Mouse (Mus musculus): Measurements from ENCODE around the gene Zcwpw1. TPM values are rescaled to one million over a fixed set of nuclear protein-coding genes. Genes with fewer than 3 reads are reported as not detected.
"Not testable (repeated sequence)": the region's sequence is repeated elsewhere in the genome, so short reads cannot be mapped to it uniquely, and the experiment has no call there.

Zcwpw1 gene
- polyA plus RNA-seq, 1 experiment from 2014 or later: 24.4 TPM

DNA sequence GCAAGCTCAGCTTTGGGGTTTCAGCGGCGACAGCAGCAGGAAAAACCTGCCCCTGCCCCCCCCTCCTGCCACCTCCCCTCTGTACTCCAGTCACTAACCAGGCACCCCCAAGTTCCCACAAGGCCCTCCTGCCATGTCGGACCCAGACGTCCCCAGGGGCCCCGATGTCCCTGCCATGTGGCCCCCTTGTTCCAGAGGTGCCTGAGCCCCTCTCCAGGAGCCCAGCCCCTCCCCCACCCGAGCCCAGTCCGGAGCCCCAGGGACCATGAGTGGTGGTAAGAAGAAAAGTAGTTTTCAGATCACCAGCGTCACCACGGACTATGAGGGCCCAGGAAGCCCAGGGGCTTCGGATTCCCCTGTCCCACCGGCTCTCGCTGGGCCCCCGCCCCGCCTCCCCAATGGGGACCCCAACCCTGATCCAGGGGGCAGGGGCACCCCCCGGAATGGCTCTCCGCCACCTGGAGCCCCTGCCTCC lies 40.7 kb upstream of the Zcwpw1 start:
- Histone ChIP-seq H3K9ac (peak overlapping the region; percentile 70), H3K36me3 (peaks cover 13% of the 10 kb centered on the region), H3K4me3 (peak overlapping the region; percentile 75), H3K27me3 (no peaks in the 10 kb centered on the region), H3K27ac (peak overlapping the region; percentile 98), H3K4me2 (peak overlapping the region; percentile 90), H3K9me3 (no peaks in the 10 kb centered on the region), H3K4me1 (peaks cover 41% of the 10 kb centered on the region)
- 2% methylated on average over 16 of the region's 16 CpGs for WGBS
- no peak for ATAC-seq (ENCODE audit: insufficient number of reproducible peaks, low FRiP score, low TSS enrichment, low read depth)

- Histone ChIP-seq H3K4me1 (peaks cover 41% of the 10 kb centered on the region), H3K27ac (peak overlapping the region; percentile 98), H3K4me3 (peak overlapping the region; percentile 75), H3K9me3 (no peaks in the 10 kb centered on the region), H3K4me2 (peak overlapping the region; percentile 90), H3K9ac (peak overlapping the region; percentile 70), H3K27me3 (no peaks in the 10 kb centered on the region), H3K36me3 (peaks cover 18% of the 10 kb centered on the region)
- WGBS: 2% methylated on average over 26 of the region's 26 CpGs
- ATAC-seq (ENCODE audit: insufficient number of reproducible peaks, low FRiP score, low TSS enrichment, low read depth): no peak
Measured at GRCm38 (mm10) chr5:137747326-137747961, 40.2 kb upstream of the Zcwpw1 start.

GRCm38 (mm10) chr5:137748130-137748770 lies 39.3 kb upstream of the Zcwpw1 start:
- Histone ChIP-seq H3K9me3 (no peaks in the 10 kb centered on the region), H3K4me2 (peak overlapping the region; percentile 90), H3K36me3 (peaks cover 25% of the 10 kb centered on the region), H3K27ac (peak overlapping the region; percentile 98), H3K9ac (no peak overlapping the region), H3K4me3 (peak overlapping the region; percentile 75), H3K4me1 (peaks cover 41% of the 10 kb centered on the region), H3K27me3 (no peaks in the 10 kb centered on the region)
- ATAC-seq (ENCODE audit: insufficient number of reproducible peaks, low FRiP score, low TSS enrichment, low read depth): no peak
- 17% methylated on average over 5 of the region's 5 CpGs for WGBS

DNA sequence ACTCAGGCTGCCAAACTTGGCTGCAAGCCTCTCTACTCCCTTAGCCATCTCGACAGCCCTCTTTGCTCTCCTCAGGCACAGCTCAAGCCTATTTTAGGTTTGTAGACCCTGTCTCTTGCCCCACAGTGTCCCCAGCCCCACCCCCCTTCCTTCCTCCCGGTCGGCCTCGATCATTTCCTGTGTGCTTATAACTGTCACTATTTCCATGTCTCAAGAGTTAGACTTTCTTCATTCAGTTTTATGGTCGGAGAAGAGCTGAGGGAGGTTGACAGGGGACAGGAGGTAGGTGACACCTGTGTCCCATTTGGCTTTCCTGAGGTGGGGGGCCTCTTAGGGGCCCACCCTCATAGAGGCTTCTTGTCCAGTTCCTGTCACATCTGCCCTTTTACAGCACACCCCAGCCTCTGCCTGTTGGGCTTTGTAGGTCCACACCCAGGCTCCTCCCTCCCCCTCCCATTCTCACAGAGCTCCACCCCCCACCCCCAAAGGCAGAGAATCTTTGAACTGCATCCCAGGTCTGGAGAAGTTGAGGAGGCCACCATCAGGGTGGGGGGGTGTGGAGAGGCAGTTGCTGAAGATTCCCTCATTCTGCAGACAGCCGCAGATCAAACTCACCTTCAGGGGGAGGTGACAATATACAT lies 38.3 kb upstream of the Zcwpw1 start:
- no peak for ATAC-seq (ENCODE audit: insufficient number of reproducible peaks, low FRiP score, low TSS enrichment, low read depth)
- peak overlapping the region; percentile 90 for H3K4me2 ChIP-seq
- WGBS: 30% methylated on average over 6 of the region's 6 CpGs
- peak overlapping the region; percentile 75 for H3K4me3 ChIP-seq
- H3K4me1 ChIP-seq: peaks cover 48% of the 10 kb centered on the region
- H3K9ac ChIP-seq: no peak overlapping the region
- H3K36me3 ChIP-seq: peaks cover 36% of the 10 kb centered on the region
- H3K9me3 ChIP-seq: no peaks in the 10 kb centered on the region
- peak overlapping the region; percentile 47 for H3K27ac ChIP-seq
- H3K27me3 ChIP-seq: no peaks in the 10 kb centered on the region

- not testable (repeated sequence) for H3K27ac ChIP-seq; H3K4me3 ChIP-seq; H3K4me2 ChIP-seq; H3K9me3 ChIP-seq; H3K27me3 ChIP-seq; ATAC-seq (ENCODE audit: insufficient number of reproducible peaks, low FRiP score, low TSS enrichment, low read depth); H3K9ac ChIP-seq
- peaks cover 36% of the 10 kb centered on the region for H3K36me3 ChIP-seq
- 96% methylated on average over 6 of the region's 8 CpGs for WGBS
- peaks cover 40% of the 10 kb centered on the region for H3K4me1 ChIP-seq
Measured at GRCm38 (mm10) chr5:137750212-137750611, 37.4 kb upstream of the Zcwpw1 start.

DNA sequence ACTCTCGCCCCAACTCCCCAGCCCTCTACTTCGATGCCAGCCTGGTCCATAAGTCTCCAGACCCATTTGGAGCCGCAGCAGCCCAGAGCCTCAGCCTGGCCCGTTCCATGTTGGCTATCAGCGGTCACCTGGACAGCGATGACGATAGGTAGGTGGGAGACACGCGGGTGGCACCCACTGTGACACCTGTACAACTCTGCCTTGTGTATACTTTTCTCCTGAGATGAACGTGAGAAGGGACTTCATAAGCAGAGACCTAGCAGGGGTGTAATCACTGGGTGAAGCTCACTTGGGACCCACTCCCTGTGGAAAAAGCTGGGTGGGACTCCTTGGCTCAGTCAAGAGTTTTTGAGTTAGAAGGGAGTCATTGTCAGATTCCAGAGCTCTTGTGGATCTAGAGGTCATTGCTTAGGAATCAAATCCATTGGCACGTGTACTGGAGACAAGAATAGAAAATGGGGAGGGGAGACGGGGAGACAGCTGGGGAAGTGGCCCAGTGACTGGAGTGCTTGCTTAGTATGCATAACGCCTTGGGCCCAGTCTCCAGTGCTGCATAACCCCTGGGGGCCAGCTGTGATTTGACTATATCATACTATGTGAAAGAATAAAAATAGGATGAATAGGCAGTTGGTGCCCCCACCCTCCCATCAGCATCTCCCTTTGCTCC lies 36.2 kb upstream of the Zcwpw1 start:
- H3K9ac ChIP-seq: no peak overlapping the region
- no peaks in the 10 kb centered on the region for H3K9me3 ChIP-seq
- no peak overlapping the region for H3K27ac ChIP-seq
- peaks cover 47% of the 10 kb centered on the region for H3K36me3 ChIP-seq
- no peak for ATAC-seq (ENCODE audit: insufficient number of reproducible peaks, low FRiP score, low TSS enrichment, low read depth)
- H3K4me2 ChIP-seq: no peak overlapping the region
- H3K4me3 ChIP-seq: no peak overlapping the region
- 92% methylated on average over 13 of the region's 13 CpGs for WGBS
- peaks cover 36% of the 10 kb centered on the region for H3K4me1 ChIP-seq
- H3K27me3 ChIP-seq: no peaks in the 10 kb centered on the region

- H3K27me3 ChIP-seq: no peaks in the 10 kb centered on the region
- ATAC-seq (ENCODE audit: insufficient number of reproducible peaks, low FRiP score, low TSS enrichment, low read depth): no peak
- 87% methylated on average over 6 of the region's 6 CpGs for WGBS
- no peak overlapping the region for H3K9ac ChIP-seq
- no peaks in the 10 kb centered on the region for H3K9me3 ChIP-seq
- H3K36me3 ChIP-seq: peaks cover 52% of the 10 kb centered on the region
- H3K4me3 ChIP-seq: no peak overlapping the region
- peaks cover 38% of the 10 kb centered on the region for H3K4me1 ChIP-seq
- no peak overlapping the region for H3K4me2 ChIP-seq
- no peak overlapping the region for H3K27ac ChIP-seq
Measured at GRCm38 (mm10) chr5:137751988-137752387, 35.6 kb upstream of the Zcwpw1 start.

GRCm38 (mm10) chr5:137753111-137753832 lies 34.3 kb upstream of the Zcwpw1 start:
- H3K36me3 ChIP-seq: peaks cover 60% of the 10 kb centered on the region

GRCm38 (mm10) chr5:137755425-137755824 lies 32.2 kb upstream of the Zcwpw1 start:
- H3K9ac ChIP-seq: no peak overlapping the region
- WGBS: 80% methylated on average over 5 of the region's 5 CpGs

More at GRCm38 (mm10) chr5:137753111-137753832, 34.3 kb upstream of the Zcwpw1 start:
- 68% methylated on average over 13 of the region's 13 CpGs for WGBS
- Histone ChIP-seq H3K27me3 (no peaks in the 10 kb centered on the region), H3K9ac (no peak overlapping the region), H3K4me2 (no peak overlapping the region), H3K9me3 (no peaks in the 10 kb centered on the region), H3K4me3 (no peak overlapping the region), H3K4me1 (peaks cover 39% of the 10 kb centered on the region), H3K27ac (no peak overlapping the region; the same call in 1 of the 2 replicates)
- ATAC-seq (ENCODE audit: insufficient number of reproducible peaks, low FRiP score, low TSS enrichment, low read depth): no peak; the same call in 1 of the 2 replicates

GRCm38 (mm10) chr5:137756106-137756505 lies 31.5 kb upstream of the Zcwpw1 start:
- Histone ChIP-seq H3K4me3 (no peak overlapping the region), H3K9ac (no peak overlapping the region), H3K36me3 (peaks cover 71% of the 10 kb centered on the region), H3K9me3 (no peaks in the 10 kb centered on the region), H3K27me3 (no peaks in the 10 kb centered on the region), H3K4me1 (peaks cover 46% of the 10 kb centered on the region), H3K4me2 (no peak overlapping the region), H3K27ac (no peak overlapping the region)
- ATAC-seq (ENCODE audit: insufficient number of reproducible peaks, low FRiP score, low TSS enrichment, low read depth): no peak
- 70% methylated on average over 3 of the region's 3 CpGs for WGBS

More at GRCm38 (mm10) chr5:137755425-137755824, 32.2 kb upstream of the Zcwpw1 start:
- Histone ChIP-seq H3K4me3 (no peak overlapping the region), H3K27ac (no peak overlapping the region), H3K36me3 (peaks cover 74% of the 10 kb centered on the region), H3K9me3 (no peaks in the 10 kb centered on the region), H3K27me3 (no peaks in the 10 kb centered on the region), H3K4me2 (no peak overlapping the region), H3K4me1 (peaks cover 44% of the 10 kb centered on the region)
- no peak for ATAC-seq (ENCODE audit: insufficient number of reproducible peaks, low FRiP score, low TSS enrichment, low read depth)
